Mouse (Mus musculus) small intestine, adult 2 months (tissue): Measurements from ENCODE around the gene Gpc3.

Experiments used
- CTCF ChIP-seq: fragments of 200-500 bp; IDR thresholded peaks from 2 replicates; pipeline ENCODE4 v1.5.1; 2012; ENCODE audit warnings: low read depth, mild to moderate bottlenecking, control low read depth, inconsistent platforms, low read length, moderate library complexity, mixed read lengths; ENCODE audit not compliant: insufficient replicate concordance, insufficient read length; ENCODE audit errors: extremely low read depth
- POLR2A ChIP-seq: fragments of 200-500 bp; IDR thresholded peaks from 2 replicates; pipeline ENCODE4 v1.6.1; 2012; ENCODE audit warnings: low read depth, mild to moderate bottlenecking, control low read depth, inconsistent platforms, low read length, moderate library complexity

DNA sequence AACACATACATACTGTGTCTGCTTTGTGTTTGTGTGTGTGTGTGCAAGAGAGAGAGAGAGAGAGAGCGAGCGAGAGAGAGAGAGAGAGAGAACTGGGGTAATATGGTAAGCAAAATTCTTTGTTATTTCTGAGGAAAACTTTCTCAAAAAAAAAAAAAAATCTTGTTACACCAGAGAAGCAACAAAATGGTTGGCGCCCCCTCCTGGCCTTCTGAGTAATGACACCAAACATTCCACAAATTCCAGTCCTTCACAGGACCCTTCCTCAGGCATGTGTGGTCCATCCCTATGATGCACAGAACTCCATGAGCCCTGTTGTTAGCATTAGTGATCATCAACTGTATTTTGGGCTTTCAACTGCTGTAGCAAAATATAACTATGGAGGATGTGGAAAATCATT is 172.0 kb downstream of the Gpc3 start:
- no peak for TF ChIP-seq POLR2A
- TF ChIP-seq CTCF: no peak
